Mouse (Mus musculus): ENCODE results near the gene Akap12. TPM values are rescaled to one million over a fixed set of nuclear protein-coding genes. Genes with fewer than 3 reads are reported as not detected.

Gene Akap12
- polyA plus RNA-seq, 1 experiment from 2014 or later: 38.4 TPM

DNA sequence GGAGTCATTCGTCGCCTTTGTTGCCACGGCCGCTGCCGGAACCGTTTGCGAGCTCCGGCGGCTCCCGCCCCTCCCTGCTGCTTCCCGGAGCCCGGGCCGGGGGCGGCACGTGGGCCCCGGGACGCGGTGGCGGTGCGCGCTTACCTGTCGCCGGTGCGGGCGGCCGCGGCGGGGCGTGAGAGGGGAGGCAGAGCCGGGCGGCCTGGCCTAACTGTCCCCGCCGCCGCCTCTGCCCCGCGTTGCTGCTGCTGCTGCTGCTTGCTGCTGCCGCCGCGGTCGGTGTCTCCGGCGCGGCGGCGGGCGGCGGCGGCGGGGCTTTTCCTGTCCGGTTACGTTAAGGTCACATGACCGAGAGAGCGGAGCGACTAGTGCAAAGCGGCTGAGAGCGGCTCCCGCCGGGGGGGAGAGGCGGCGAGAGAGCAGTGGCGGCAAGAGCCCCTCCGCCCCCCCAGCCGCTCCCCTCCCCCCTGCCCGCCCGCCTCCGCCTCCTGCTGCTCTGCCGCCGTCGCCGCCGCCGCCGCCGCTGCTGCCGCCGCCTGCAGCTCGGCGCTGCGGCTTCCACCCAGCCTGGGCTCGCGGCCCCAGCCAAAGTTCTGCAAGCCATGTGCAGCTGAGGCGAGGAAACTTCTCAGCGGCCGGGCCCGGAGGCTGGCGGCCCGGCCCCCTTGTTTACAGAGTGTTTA lies 121.7 kb downstream of the Akap12 start, which contains the start of gene Zbtb2:
Gene Zbtb2 (minus strand): TSS at position 408 of the 683 bp plus-strand sequence.
- ATAC-seq (replicated peaks; ENCODE audit: insufficient number of reproducible peaks, insufficient read depth, low FRiP score, low read depth): peak; percentile 4; the same call in 1 of the 2 replicates
- Histone ChIP-seq H3K4me2 (peak within 1 kb of the TSS; percentile 85), H3K4me3 (peak within 1 kb of the TSS; percentile 90), H3K9me3 (replicated peaks) (no peaks in the 10 kb centered on the region), H3K36me3 (no peaks in the 10 kb centered on the region), H3K9ac (peak within 1 kb of the TSS; percentile 91), H3K27me3 (no peaks in the 10 kb centered on the region), H3K4me1 (replicated peaks) (peaks cover 50% of the 10 kb centered on the region), H3K27ac (peak within 1 kb of the TSS; percentile 99)
- under 1% methylated on average over 74 of the region's 87 CpGs for WGBS

DNA sequence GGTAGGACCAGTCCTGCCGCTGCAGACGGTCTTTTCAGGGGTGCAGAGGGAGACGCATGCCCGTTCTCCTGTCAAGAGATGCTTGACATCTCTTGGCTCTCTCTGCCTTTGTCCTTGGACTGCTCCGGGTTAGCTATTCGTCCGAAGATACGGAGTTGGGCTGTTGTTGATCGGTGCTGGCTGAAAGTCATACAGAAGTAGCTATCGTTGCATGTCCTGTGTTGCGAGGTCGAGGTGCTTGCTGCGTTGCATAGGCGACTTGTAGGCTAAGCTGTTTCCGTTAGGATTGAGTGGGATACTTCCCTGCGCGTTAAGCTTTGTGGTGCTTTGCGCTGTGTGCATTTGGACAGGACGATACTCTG lies 122.2 kb downstream of the Akap12 start:
- Histone ChIP-seq H3K9ac (peak overlapping the region; percentile 91), H3K4me3 (peak overlapping the region; percentile 90), H3K36me3 (no peaks in the 10 kb centered on the region), H3K4me1 (replicated peaks) (peaks cover 45% of the 10 kb centered on the region), H3K27me3 (no peaks in the 10 kb centered on the region), H3K9me3 (replicated peaks) (no peaks in the 10 kb centered on the region), H3K4me2 (peak overlapping the region; percentile 85), H3K27ac (peak overlapping the region; percentile 99)
- ATAC-seq (replicated peaks; ENCODE audit: insufficient number of reproducible peaks, insufficient read depth, low FRiP score, low read depth): no peak
- under 1% methylated on average over 19 of the region's 19 CpGs for WGBS

DNA sequence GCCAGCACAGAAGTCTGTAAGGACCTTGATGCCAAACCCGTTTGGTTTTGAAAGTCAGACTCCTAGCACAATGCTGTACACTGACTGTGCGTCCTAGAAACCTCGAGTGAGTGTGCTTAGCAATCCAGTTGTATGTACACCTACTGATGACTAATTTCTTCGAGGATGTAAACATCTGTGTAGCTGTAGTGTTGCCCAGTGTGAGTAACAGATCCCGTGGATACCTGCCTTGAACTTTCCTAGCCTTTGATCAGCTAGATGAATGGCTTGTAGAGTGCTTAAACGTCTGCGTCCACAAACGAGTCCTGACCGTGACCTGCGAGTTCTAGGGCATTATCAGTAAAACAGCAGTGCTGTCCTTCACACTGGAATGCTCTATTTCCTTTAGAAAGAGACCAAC lies 122.9 kb downstream of the Akap12 start:
- peak overlapping the region; percentile 85 for H3K4me2 ChIP-seq
- peaks cover 45% of the 10 kb centered on the region for H3K4me1 ChIP-seq (replicated peaks)
- H3K9ac ChIP-seq: peak overlapping the region; percentile 91
- no peak for ATAC-seq (replicated peaks; ENCODE audit: insufficient number of reproducible peaks, insufficient read depth, low FRiP score, low read depth)
- no peaks in the 10 kb centered on the region for H3K9me3 ChIP-seq (replicated peaks)
- peak overlapping the region; percentile 99 for H3K27ac ChIP-seq
- no peaks in the 10 kb centered on the region for H3K36me3 ChIP-seq
- peak overlapping the region; percentile 90 for H3K4me3 ChIP-seq
- whole genome bisulfite sequencing: 9% methylated on average over 10 of the region's 10 CpGs
- no peaks in the 10 kb centered on the region for H3K27me3 ChIP-seq

DNA sequence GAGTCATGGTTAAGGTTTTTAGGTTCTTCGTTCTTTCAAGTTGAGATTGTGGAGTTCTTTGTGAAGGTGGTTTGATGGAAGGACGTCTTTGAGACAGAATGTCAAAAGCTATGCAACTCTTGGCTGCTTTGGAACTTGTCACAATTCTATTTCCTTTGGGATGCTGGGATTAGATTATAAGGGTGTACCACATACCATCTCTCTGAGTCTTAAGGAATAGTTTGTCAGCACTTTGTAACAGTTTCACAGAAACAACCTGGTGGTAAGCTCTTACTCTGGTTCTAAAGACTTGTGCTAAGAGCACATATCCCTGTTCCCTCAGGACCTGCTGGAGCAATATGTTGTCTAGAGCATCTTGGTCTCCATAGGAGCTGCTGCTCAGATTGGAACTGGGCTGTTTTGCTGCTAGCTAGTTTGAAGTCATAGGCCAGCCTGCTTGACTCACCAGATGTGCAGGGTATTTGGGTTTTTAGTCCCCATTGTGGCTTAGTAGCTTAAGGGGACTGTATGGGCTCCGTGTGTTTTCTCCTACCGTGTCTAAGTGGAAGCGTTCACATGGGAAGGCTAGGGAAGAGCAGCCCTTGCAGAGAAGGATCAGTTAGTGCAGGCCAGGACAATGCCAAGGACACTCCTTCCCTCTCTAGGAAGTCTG lies 123.4 kb downstream of the Akap12 start:
- 29% methylated on average over 5 of the region's 5 CpGs for WGBS
- Histone ChIP-seq H3K9me3 (replicated peaks) (no peaks in the 10 kb centered on the region), H3K4me2 (peak overlapping the region; percentile 85), H3K27me3 (no peaks in the 10 kb centered on the region), H3K9ac (peak overlapping the region; percentile 91), H3K27ac (0 out of 2 replicates have a peak overlapping the region, but pooled peaks have one; percentile 29), H3K4me3 (peak overlapping the region; percentile 90), H3K36me3 (no peaks in the 10 kb centered on the region), H3K4me1 (replicated peaks) (peaks cover 46% of the 10 kb centered on the region)
- no peak for ATAC-seq (replicated peaks; ENCODE audit: insufficient number of reproducible peaks, insufficient read depth, low FRiP score, low read depth)

DNA sequence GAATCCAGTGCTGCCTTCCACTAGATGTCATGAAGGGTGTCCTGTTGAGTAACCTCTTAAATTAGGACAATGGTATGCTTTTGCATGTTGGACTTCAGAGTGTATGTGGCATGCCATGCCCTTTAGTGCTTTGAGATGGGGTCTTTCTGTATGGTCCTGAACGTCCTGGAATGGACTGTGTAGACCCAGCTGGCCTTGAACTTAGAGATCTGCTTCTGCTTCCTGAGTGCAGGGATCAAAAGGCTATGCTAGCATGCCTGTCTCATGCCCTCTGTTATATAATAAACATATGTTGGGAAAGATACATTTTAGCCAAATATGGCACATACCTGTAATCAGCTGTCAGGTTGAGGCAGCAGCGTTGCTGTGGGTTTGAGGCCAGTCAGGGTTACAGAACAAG lies 124.4 kb downstream of the Akap12 start:
- Histone ChIP-seq H3K9ac (no peak overlapping the region), H3K4me1 (replicated peaks) (peaks cover 40% of the 10 kb centered on the region), H3K36me3 (no peaks in the 10 kb centered on the region), H3K4me3 (no peak overlapping the region), H3K9me3 (replicated peaks) (no peaks in the 10 kb centered on the region), H3K27me3 (no peaks in the 10 kb centered on the region), H3K4me2 (peak overlapping the region; percentile 85; the same call in 1 of the 2 replicates), H3K27ac (no peak overlapping the region)
- WGBS: 44% methylated on average over 2 of the region's 2 CpGs
- no peak for ATAC-seq (replicated peaks; ENCODE audit: insufficient number of reproducible peaks, insufficient read depth, low FRiP score, low read depth)

DNA sequence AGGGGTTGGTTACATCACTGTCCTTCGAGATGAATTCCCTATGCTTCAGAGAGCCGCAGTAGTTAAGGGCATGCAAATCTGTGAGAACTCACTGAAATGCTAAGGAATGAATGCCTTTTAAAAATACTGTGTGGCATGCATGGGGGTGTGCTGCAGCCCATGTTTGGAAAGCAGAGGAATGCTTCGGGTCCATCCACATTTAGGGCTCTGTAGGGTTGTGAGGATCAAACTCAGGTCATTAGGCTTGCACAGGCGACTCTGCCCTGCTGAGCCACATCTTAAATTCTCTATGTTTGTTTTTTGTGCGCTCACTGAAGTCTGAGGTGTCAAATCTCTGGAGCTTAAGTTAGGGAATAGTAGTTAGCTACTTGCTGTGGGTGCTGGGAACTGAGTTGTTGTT lies 124.9 kb downstream of the Akap12 start:
- peak overlapping the region; percentile 5; the same call in 1 of the 2 replicates for H3K4me2 ChIP-seq
- H3K36me3 ChIP-seq: no peaks in the 10 kb centered on the region; the same call in 1 of the 2 replicates
- no peak overlapping the region for H3K4me3 ChIP-seq
- H3K27ac ChIP-seq: no peak overlapping the region
- peaks cover 39% of the 10 kb centered on the region for H3K4me1 ChIP-seq (replicated peaks)
- no peak overlapping the region for H3K9ac ChIP-seq
- H3K27me3 ChIP-seq: no peaks in the 10 kb centered on the region
- no peak for ATAC-seq (replicated peaks; ENCODE audit: insufficient number of reproducible peaks, insufficient read depth, low FRiP score, low read depth)
- H3K9me3 ChIP-seq (replicated peaks): no peaks in the 10 kb centered on the region
- 54% methylated on average over 5 of the region's 5 CpGs for WGBS

DNA sequence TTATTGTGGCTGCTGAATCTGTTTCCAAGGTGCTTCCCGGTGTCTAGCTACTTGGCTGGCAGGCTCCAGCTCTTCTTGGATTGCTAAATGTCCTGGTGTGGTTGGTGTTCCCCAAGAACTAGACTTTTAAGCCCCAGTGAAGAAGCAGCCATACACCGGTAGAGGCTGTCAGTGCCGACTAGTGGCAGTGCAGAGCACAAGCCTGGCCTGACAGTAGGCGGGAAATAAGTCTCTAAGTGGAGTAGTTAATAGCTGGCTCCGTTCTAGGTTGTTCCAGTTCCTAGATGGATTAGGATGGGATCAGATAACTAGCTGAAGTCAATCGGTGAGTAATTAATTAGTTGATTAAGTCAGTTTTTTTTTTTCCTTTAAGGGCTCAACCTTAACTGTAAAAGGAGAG lies 125.7 kb downstream of the Akap12 start:
- H3K4me1 ChIP-seq (replicated peaks): peaks cover 37% of the 10 kb centered on the region
- no peaks in the 10 kb centered on the region for H3K27me3 ChIP-seq
- H3K9me3 ChIP-seq (replicated peaks): no peaks in the 10 kb centered on the region
- no peaks in the 10 kb centered on the region; the same call in 1 of the 2 replicates for H3K36me3 ChIP-seq
- ATAC-seq (replicated peaks; ENCODE audit: insufficient number of reproducible peaks, insufficient read depth, low FRiP score, low read depth): no peak
- no peak overlapping the region for H3K9ac ChIP-seq
- H3K27ac ChIP-seq: no peak overlapping the region
- no peak overlapping the region for H3K4me3 ChIP-seq
- no peak overlapping the region for H3K4me2 ChIP-seq
- 32% methylated on average over 6 of the region's 6 CpGs for WGBS

DNA sequence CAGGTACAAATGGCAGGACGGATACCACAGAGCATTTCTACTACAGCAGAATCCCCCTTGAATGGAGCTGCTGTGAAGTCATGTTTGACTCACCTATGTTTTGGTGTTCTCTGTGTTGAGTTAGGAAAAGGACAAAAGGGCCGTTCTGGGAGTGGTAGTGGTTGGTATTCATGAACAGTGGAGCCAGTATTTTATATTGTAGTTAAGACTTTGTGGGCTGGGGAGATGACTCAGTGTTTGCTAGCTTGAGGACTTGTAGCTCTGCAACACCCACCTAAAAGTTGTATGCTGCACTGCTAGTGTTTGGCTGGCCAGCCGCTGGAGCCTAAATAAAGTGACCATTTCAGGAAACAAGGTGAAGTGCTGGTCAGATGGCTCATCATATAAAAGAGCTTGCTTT lies 129.1 kb downstream of the Akap12 start:
- Histone ChIP-seq H3K4me3 (no peak overlapping the region), H3K27me3 (no peaks in the 10 kb centered on the region), H3K9me3 (replicated peaks) (no peaks in the 10 kb centered on the region), H3K27ac (no peak overlapping the region), H3K9ac (no peak overlapping the region), H3K4me1 (replicated peaks) (peaks cover 23% of the 10 kb centered on the region), H3K36me3 (peaks cover 4% of the 10 kb centered on the region; the same call in 1 of the 2 replicates), H3K4me2 (no peak overlapping the region)
- ATAC-seq (replicated peaks; ENCODE audit: insufficient number of reproducible peaks, insufficient read depth, low FRiP score, low read depth): no peak
- WGBS: 88% methylated on average over 3 of the region's 3 CpGs

DNA sequence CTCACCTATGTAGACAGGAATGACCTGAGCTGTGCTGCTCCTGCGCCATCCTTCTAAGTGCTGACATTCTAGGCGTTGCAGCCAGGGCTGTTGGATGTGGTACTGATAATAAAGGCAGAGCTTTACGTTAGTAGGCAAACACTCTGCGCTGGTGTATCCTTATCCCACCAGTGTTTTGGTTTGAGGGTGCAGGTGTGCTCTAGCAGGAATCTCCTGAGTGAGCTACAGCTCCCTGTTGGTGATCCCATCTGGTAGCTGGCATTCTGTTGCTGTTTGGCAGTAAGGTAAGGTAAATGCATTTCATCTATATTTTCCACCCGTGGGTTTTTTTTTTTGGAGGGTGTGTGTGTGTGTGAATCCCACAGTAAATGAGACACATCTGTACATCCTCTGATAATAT lies 131.9 kb downstream of the Akap12 start:
- peaks cover 12% of the 10 kb centered on the region for H3K36me3 ChIP-seq
- no peak overlapping the region for H3K4me3 ChIP-seq
- H3K27ac ChIP-seq: no peak overlapping the region
- H3K9ac ChIP-seq: no peak overlapping the region
- H3K4me1 ChIP-seq (replicated peaks): peaks cover 6% of the 10 kb centered on the region; the same call in 1 of the 2 replicates
- no peak overlapping the region for H3K4me2 ChIP-seq
- H3K9me3 ChIP-seq (replicated peaks): no peaks in the 10 kb centered on the region
- H3K27me3 ChIP-seq: no peaks in the 10 kb centered on the region
- no peak for ATAC-seq (replicated peaks; ENCODE audit: insufficient number of reproducible peaks, insufficient read depth, low FRiP score, low read depth)
- WGBS: 78% methylated on average over 5 of the region's 5 CpGs

DNA sequence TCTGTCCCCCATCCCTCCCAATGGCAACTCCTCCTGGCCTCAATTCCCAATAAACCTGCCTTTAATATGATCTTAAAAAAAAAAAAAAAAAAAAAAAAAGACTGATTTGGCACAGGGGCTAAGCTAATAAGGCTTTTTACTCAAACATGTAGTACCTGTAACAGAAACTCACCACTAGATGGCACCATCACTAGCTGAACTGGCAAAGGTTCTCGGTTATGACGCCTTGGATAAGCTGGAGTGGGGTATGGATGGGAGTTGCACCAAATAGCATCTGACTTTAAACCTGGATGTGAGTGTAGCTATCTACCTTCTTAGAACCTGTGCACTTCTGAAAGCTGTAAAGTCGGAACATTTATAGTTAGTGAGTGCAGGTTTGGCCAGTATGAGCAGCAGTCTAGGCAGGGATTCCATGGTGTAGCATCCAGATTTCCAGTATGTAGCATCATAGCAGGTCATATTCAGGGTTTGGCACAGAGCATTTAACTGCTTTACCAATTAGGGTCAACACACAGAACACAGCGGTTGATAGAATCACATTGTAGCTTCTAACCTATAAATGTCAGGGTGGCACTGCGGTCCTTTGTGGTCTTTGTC lies 138.8 kb downstream of the Akap12 start:
- ATAC-seq (replicated peaks; ENCODE audit: insufficient number of reproducible peaks, insufficient read depth, low FRiP score, low read depth): 0 out of 2 replicates have a peak, but pooled peaks have one; percentile 15
- Histone ChIP-seq H3K36me3 (peaks cover 39% of the 10 kb centered on the region), H3K27ac (peak overlapping the region; percentile 66), H3K4me3 (no peak overlapping the region), H3K27me3 (no peaks in the 10 kb centered on the region), H3K9me3 (replicated peaks) (no peaks in the 10 kb centered on the region), H3K4me2 (no peak overlapping the region), H3K9ac (no peak overlapping the region), H3K4me1 (replicated peaks) (peaks cover 15% of the 10 kb centered on the region)
- 54% methylated on average over 5 of the region's 5 CpGs for WGBS

DNA sequence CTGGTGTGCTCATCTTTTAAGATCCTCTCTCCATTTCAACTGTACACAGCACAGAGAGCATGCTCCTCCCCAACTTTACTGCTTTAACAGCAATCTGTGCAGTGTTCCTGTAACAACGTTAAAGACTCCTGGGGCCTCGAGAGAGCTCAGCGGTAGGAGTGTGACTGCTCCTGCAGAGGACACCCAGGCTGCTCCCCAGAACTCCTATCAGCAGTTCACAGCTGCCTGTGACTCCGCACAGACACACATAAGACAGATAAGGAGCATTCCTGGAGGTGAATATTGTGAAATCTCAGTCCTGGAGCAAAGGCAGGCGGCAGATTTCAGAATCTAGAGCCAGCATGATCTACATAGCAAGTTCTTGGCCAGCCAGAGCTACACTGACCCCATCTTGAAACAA lies 139.3 kb downstream of the Akap12 start:
- H3K4me1 ChIP-seq (replicated peaks): peaks cover 15% of the 10 kb centered on the region
- no peak overlapping the region for H3K9ac ChIP-seq
- H3K9me3 ChIP-seq (replicated peaks): no peaks in the 10 kb centered on the region
- WGBS: 25% methylated on average over 5 of the region's 5 CpGs
- H3K4me2 ChIP-seq: no peak overlapping the region
- peaks cover 44% of the 10 kb centered on the region for H3K36me3 ChIP-seq
- H3K27me3 ChIP-seq: no peaks in the 10 kb centered on the region
- ATAC-seq (replicated peaks; ENCODE audit: insufficient number of reproducible peaks, insufficient read depth, low FRiP score, low read depth): peak; percentile 67
- peak overlapping the region; percentile 66 for H3K27ac ChIP-seq
- H3K4me3 ChIP-seq: no peak overlapping the region

All from heart, embryonic 15.5 days (tissue).